Mouse (Mus musculus) megakaryocyte, embryonic 14.5 days (primary cell): ENCODE results near the gene Msrb3. TPM values are rescaled to one million over a fixed set of nuclear protein-coding genes. Genes with fewer than 3 reads are reported as not detected.
"Not testable (repeated sequence)": the region's sequence is repeated elsewhere in the genome, so short reads cannot be mapped to it uniquely, and the experiment has no call there.

Source experiments
- H3K27me3 ChIP-seq: replicated peaks from 2 replicates; pipeline ENCODE3; 2012; ENCODE audit warnings: inconsistent platforms
- H3K36me3 ChIP-seq: replicated peaks from 2 replicates; pipeline ENCODE3; 2012; ENCODE audit warnings: low read length, inconsistent platforms, mixed read lengths
- H3K4me1 ChIP-seq: 2 replicates; pipeline ENCODE4 v1.6.1; 2012; ENCODE audit warnings: inconsistent platforms
- H3K4me3 ChIP-seq: replicated peaks from 2 replicates; pipeline ENCODE3; 2012; ENCODE audit warnings: moderate library complexity, mild to moderate bottlenecking, inconsistent platforms
- H3K9me3 ChIP-seq: 2 replicates; pipeline ENCODE4 v1.6.1; 2012; ENCODE audit warnings: inconsistent platforms
- FLI1 ChIP-seq: IDR thresholded peaks from 2 replicates; pipeline ENCODE4 v1.6.1; 2012; ENCODE audit warnings: low read length, inconsistent platforms, mixed read lengths
- GATA1 ChIP-seq: IDR thresholded peaks from 3 replicates; pipeline ENCODE4 v1.6.1; 2012; ENCODE audit warnings: mixed read lengths, low read length, inconsistent platforms, borderline replicate concordance
- polyA plus RNA-seq: library from polyadenylated mRNA; stranded (reverse); fragments of >175 nt; gene quantifications from 2 replicates; pipeline ENCODE4 v1.2.3, GENCODE M21; 2012; ENCODE audit warnings: low replicate concordance; ENCODE audit not compliant: insufficient read depth

Gene Msrb3
- polyA plus RNA-seq, 1 experiment = 0.03 TPM

DNA sequence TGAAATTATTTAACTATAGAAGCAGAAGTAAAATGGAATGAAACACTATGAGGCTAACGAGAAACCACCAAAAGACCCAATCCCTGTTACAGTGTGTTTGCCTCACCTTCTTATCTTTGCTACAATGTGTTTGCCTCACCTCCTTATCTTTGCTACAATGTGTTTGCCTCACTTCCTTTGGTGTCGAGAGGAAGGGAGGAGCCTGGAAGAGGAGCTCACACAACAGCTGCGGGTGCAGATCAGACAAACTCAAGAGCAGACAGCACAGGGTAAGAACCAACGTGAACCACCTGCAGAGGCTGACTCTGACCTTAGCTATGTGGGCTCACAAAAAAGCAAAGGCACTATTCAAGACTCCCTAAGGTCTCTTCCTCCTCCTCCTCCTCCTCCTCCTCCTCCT is 123.5 kb downstream of the Msrb3 start:
- H3K36me3 ChIP-seq = no peaks in the 10 kb centered on the region
- H3K27me3 ChIP-seq = peaks cover 2% of the 10 kb centered on the region
- peaks cover 38% of the 10 kb centered on the region for H3K9me3 ChIP-seq
- H3K4me3 ChIP-seq = peak overlapping the region; percentile 38
- no peak for TF ChIP-seq FLI1
- no peak for TF ChIP-seq GATA1
- peaks cover 19% of the 10 kb centered on the region for H3K4me1 ChIP-seq

DNA sequence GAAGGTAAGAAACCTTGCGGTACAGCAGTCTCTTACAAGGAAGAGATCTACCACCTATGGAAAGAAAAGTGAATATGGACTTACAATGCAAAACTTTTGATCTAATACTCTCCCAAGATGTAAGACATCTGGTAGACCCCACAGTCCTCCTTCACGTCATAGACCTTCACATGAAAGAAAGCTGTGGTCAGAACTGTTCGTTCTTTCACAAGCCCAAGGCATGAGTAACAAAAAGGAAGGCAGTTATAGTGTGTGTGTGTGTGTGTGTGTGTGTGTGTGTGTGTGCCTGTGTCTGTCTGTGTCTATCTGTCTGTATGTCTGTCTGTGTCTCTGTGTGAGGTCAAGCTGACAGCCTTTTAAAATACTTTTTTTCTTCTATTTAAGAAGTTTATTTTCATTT is 131.5 kb downstream of the Msrb3 start:
- no peak for TF ChIP-seq GATA1
- TF ChIP-seq FLI1 = no peak
- H3K4me1 ChIP-seq = no peaks in the 10 kb centered on the region
- peaks cover 6% of the 10 kb centered on the region for H3K27me3 ChIP-seq
- peaks cover 18% of the 10 kb centered on the region for H3K9me3 ChIP-seq
- no peak overlapping the region for H3K4me3 ChIP-seq
- no peaks in the 10 kb centered on the region for H3K36me3 ChIP-seq

DNA sequence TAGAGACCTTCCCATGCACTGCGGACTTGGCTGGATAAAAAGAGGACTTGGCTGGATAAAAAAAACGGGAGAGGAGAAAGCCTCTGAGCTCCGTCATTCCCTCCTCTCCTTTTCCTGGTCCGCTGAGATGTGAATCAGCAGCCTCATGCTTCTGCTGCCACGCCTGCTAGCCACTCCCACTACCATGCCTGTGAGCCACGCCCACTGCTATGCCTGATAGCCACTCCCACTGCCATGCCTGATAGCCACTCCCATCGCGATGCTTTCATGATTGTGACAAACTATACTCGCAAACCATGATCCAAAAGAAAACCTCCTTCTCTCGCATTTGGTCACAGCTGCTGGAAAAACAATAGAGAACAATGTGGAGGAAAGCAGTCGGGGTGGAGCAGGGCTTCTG is 133.5 kb downstream of the Msrb3 start:
- H3K36me3 ChIP-seq = no peaks in the 10 kb centered on the region
- peak overlapping the region; percentile 56 for H3K4me3 ChIP-seq
- no peaks in the 10 kb centered on the region for H3K4me1 ChIP-seq
- TF ChIP-seq GATA1 (no peak), FLI1 (no peak)
- H3K27me3 ChIP-seq = peaks cover 3% of the 10 kb centered on the region
- H3K9me3 ChIP-seq = peaks cover 15% of the 10 kb centered on the region

DNA sequence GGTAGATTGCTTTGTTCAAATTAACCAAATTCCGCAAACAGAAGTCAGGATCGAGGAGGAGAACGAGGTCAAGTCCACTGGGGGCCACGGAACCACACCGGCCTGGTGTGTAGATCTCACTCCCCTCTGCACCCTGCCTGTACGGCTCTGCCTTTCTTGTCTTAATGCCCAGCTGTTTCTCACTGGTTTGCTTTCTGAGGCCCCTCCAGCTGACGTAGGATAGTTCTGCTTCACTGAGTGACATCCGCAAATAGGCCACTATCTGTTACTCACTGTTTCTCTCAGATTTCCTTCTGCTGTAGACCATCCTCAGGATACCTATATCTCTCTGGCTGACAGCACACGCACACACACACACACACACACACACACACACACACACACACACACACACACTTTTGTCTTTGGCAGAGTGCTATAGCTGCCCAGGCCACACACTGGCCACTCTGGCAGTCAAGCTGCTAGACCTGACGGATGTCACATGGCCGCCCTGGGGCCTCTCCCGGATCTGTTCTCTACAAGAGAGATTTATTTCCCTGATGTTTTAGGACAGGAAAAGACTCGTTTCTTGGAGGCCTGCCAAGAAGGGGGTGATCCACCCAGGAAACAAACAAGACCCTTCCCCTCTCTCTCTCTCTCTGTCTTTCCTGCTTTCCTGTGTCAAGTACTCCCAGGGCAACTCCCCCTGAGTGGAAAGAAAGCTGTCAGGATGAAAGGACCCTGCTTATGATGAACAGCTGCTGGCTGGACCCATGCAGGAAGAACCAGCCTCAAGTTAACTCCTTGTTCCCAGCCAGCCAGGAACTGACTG is 135.0 kb downstream of the Msrb3 start:
- no peaks in the 10 kb centered on the region for H3K36me3 ChIP-seq
- TF ChIP-seq FLI1 = no peak
- no peak for TF ChIP-seq GATA1
- peaks cover 3% of the 10 kb centered on the region for H3K27me3 ChIP-seq
- H3K4me3 ChIP-seq = no peak overlapping the region
- H3K9me3 ChIP-seq = peaks cover 15% of the 10 kb centered on the region
- H3K4me1 ChIP-seq = no peaks in the 10 kb centered on the region

DNA sequence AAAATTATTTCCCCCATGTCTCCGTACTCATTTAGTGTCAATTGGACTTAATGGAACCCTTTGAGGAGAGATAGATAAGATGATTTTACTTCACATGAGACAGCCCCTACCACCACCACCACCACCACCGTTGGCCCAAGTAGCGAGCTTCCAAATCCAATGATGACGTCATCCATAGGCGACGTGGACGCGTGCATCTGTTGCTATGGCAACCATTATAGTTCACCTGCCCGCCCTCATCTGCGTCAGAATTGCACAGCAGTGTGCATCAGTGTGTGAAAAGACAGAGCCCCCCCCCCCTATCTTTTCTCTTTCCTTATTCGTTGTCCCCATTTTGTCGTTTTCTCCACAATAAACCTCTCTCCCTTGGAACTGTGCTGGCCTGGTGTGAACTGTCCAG is 135.9 kb downstream of the Msrb3 start:
- Histone ChIP-seq H3K4me1 (no peaks in the 10 kb centered on the region), H3K36me3 (no peaks in the 10 kb centered on the region), H3K4me3 (no peak overlapping the region), H3K9me3 (peaks cover 15% of the 10 kb centered on the region), H3K27me3 (peaks cover 3% of the 10 kb centered on the region)
- no peak for TF ChIP-seq FLI1
- no peak for TF ChIP-seq GATA1

DNA sequence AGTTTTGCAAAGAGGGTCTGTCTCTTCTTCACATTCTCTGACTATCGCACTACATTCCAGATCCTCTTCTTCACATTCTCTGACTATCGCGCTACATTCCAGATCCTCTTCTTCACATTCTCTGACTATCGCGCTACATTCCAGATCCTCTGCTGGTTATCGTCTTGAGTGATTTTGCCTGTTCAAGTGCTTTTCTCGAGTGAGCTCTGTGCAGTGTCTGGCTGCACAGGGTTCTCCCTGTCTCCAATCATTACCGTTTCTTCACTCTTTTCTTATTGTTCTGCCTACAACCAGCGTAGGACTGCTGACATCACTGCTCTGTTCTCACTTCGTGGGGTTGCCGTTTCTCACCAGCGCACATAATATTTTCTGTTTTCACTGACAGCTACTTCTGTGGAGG is 138.2 kb downstream of the Msrb3 start:
- TF ChIP-seq FLI1 (no peak), GATA1 (no peak)
- Histone ChIP-seq H3K9me3 (peaks cover 5% of the 10 kb centered on the region), H3K36me3 (no peaks in the 10 kb centered on the region), H3K4me3 (no peak overlapping the region), H3K4me1 (no peaks in the 10 kb centered on the region), H3K27me3 (peaks cover 3% of the 10 kb centered on the region)

DNA sequence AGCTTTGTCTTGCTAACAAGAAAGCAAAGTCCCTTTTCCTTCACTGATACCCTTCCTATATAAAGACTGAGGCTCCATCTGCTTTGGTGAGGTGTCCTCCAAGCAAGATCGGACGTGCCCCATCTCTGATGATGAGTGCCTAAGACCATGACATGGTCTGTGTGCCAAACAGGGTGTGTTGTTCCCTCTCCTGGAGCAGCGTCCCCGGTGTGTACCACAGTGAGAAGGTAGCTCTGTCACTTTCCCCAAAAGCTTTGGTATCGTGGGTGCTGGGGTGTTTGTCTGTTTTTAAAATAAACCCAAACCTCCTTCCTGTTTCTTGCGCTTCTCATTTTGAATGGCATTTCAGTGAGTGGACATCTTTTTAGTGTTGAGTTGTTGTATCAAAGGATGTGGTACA is 139.0 kb downstream of the Msrb3 start:
- Histone ChIP-seq H3K27me3 (peaks cover 2% of the 10 kb centered on the region), H3K4me1 (no peaks in the 10 kb centered on the region), H3K36me3 (no peaks in the 10 kb centered on the region), H3K4me3 (no peak overlapping the region), H3K9me3 (no peaks in the 10 kb centered on the region)
- TF ChIP-seq GATA1 (no peak), FLI1 (no peak)

DNA sequence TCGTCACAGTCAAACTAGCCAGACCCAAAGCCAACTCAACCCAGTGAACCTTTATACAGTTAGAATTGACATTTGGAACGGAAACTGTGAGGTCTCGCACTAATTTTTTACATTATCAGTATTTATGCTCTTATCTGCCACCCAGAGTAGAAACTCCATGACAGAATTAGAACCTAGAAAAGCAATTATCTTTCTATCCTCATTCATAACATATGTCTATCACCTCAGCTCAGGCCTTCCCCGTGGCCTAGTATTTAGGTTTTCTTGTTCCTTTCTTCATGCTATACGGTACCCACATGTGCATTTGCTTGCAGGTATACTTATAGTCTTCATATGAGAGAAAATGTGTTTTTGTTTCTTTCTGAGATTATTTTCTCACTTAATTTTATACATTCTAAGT is 146.4 kb downstream of the Msrb3 start:
- H3K36me3 ChIP-seq = no peaks in the 10 kb centered on the region
- no peak overlapping the region for H3K4me3 ChIP-seq
- TF ChIP-seq GATA1 (no peak), FLI1 (no peak)
- H3K9me3 ChIP-seq = 0 out of 2 replicates have a peak, but pooled peaks cover 3% of the 10 kb centered on the region
- H3K4me1 ChIP-seq = no peaks in the 10 kb centered on the region
- H3K27me3 ChIP-seq = peaks cover under 1% of the 10 kb centered on the region

DNA sequence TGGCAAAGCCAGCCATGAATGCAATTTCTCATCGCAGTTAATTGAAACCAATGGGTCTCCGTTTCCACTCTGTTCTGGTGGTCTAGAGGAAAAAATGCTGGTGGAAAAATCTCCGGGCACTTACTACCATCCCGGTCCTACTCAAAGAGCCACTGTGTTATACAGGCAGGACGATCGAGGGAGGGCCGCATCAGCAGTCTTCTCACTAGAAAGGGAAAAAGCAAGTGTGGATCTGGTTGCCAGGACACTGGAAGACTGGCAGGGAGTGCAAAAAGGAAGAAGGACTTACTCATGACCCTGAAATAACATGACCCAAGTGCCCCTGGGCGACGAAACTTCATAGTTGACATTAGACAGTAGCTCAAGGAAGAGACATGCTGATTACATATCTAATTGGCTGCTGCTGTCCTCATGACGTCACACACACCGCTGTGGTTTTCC is 147.1 kb downstream of the Msrb3 start:
- H3K27me3 ChIP-seq = peaks cover 1% of the 10 kb centered on the region
- H3K4me1 ChIP-seq = no peaks in the 10 kb centered on the region
- H3K36me3 ChIP-seq = no peaks in the 10 kb centered on the region
- no peak overlapping the region for H3K4me3 ChIP-seq
- 0 out of 2 replicates have a peak, but pooled peaks cover 3% of the 10 kb centered on the region for H3K9me3 ChIP-seq
- TF ChIP-seq FLI1 (no peak), GATA1 (no peak)

DNA sequence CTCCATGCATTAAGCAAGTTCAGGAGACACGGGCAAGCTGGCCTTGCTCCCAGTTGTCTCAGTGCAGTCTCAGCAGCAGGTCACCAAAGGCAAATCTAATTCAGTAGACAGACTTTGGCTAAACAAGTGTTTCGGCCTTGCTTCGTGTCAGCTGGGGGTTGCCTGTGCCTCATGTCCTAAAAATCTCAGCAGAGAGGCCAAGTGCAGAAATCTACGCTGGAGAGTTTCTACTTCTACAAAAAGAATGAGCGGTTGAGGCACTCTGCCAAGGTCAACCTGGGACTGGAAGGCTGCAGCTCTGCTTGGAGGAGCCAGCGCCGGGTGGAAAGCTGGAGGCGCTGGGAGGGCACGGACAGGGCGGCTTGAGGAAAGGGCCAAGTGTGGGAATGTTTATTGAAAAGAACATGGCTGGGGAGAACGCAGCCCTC is 147.6 kb downstream of the Msrb3 start:
- Histone ChIP-seq H3K4me3 (no peak overlapping the region), H3K27me3 (peaks cover 4% of the 10 kb centered on the region), H3K9me3 (0 out of 2 replicates have a peak, but pooled peaks cover 3% of the 10 kb centered on the region), H3K36me3 (no peaks in the 10 kb centered on the region), H3K4me1 (no peaks in the 10 kb centered on the region)
- TF ChIP-seq GATA1 = no peak
- no peak for TF ChIP-seq FLI1

DNA sequence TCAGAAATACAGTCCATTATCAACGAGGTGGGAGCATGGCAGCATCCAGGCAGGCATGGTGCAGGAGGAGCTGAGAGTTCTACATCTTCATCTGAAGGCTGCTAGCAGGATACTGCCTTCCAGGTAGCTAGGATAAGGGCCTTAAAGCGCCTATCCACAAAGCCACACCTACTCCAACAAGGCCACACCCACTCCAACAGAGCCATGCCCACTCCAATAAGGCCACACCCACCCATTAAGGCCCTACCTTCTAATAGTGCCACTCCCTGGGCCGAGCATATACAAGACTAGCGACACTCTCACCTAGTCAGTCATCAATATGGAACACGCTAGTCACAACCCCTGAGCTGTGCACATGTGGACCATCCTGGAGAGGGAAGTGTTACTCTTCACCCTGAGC is 149.3 kb downstream of the Msrb3 start:
- not testable (repeated sequence) for H3K4me3 ChIP-seq, H3K36me3 ChIP-seq, H3K9me3 ChIP-seq, H3K4me1 ChIP-seq
- peaks cover 13% of the 10 kb centered on the region for H3K27me3 ChIP-seq
